9 mouse cellular contexts compared by ENCODE assay signal in genomic region chr8:117379131-117379530, GRCm38 (mm10).
DNase-seq lines count a peak whose midpoint lies in the region; TF ChIP-seq lines count a peak whose summit lies in the region.
"Had no signal": no experiment of that assay in that cellular context is flagged by ENCODE, and none has a peak within 500 bp of the region (broad histone marks: within the 10 kb centered on the region; RNA-seq: fewer than 3 reads in every experiment).

No protein-coding gene starts in this region.

- H3K4me3 ChIP-seq in embryonic facial prominence, embryonic 10.5 days, result no peak overlapping the region
- no peak overlapping the region for H3K4me3 ChIP-seq in heart, adult 2 months
- no peak overlapping the region for H3K4me3 ChIP-seq in limb, embryonic 10.5 days
- H3K4me3 ChIP-seq in myocyte, result no peak overlapping the region
- H3K4me3 ChIP-seq: neural tube, embryonic 12.5 days had no signal

- peak overlapping the region; percentile 45 for H3K4me2 ChIP-seq in myocyte (ENCODE audit: low read depth)
- H3K4me2 ChIP-seq: neural tube, embryonic 12.5 days had no signal

- no peak for TF ChIP-seq EP300 in heart, adult 2 months (IDR thresholded peaks at IDR 0.05; ENCODE audit: insufficient read depth, low read depth, low read length)

- H3K9ac ChIP-seq in heart, adult 2 months (ENCODE audit: low read depth, low read length), result no peak overlapping the region
- H3K9ac ChIP-seq: neural tube, embryonic 12.5 days had no signal

- WGBS in embryonic facial prominence, embryonic 10.5 days, result 60% methylated on average over 10 of the region's 10 CpGs
- WGBS in heart, adult 2 months, result 42% methylated on average over 10 of the region's 10 CpGs
- WGBS in limb, embryonic 10.5 days, result 62% methylated on average over 10 of the region's 10 CpGs

- TF ChIP-seq POLR2A in heart, adult 2 months (IDR thresholded peaks at IDR 0.05; ENCODE audit: insufficient read depth, low read depth, low read length), result no peak
- TF ChIP-seq POLR2A in myocyte (IDR thresholded peaks at IDR 0.05; ENCODE audit: insufficient read length, low read depth), result no peak

- H3K79me2 ChIP-seq in heart, adult 2 months (replicated peaks; ENCODE audit: control insufficient read depth, insufficient read depth, low read length), result peaks cover 4% of the 10 kb centered on the region; the same call in 1 of the 2 replicates
- H3K79me2 ChIP-seq in myocyte (ENCODE audit: control insufficient read depth, insufficient read depth), result no peaks in the 10 kb centered on the region

- H3K9me3 ChIP-seq in embryonic facial prominence, embryonic 10.5 days, result peaks cover under 1% of the 10 kb centered on the region; the same call in 1 of the 2 replicates
- H3K9me3 ChIP-seq in limb, embryonic 10.5 days (replicated peaks), result no peaks in the 10 kb centered on the region

- H3K27ac ChIP-seq in embryonic facial prominence, embryonic 10.5 days (replicated peaks), result no peak overlapping the region
- peak overlapping the region; percentile 9; the same call in 1 of the 2 replicates for H3K27ac ChIP-seq in heart, adult 2 months
- 0 out of 2 replicates have a peak overlapping the region, but pooled peaks have one; percentile 15 for H3K27ac ChIP-seq in limb, embryonic 10.5 days

- peak; percentile 81 for TF ChIP-seq CTCF in heart, adult 2 months (IDR thresholded peaks at IDR 0.05)

- peaks cover 47% of the 10 kb centered on the region for H3K36me3 ChIP-seq in embryonic facial prominence, embryonic 10.5 days (replicated peaks)
- no peaks in the 10 kb centered on the region for H3K36me3 ChIP-seq in heart, adult 2 months (ENCODE audit: control insufficient read depth, insufficient read depth, low read length)
- H3K36me3 ChIP-seq in limb, embryonic 10.5 days, result peaks cover 34% of the 10 kb centered on the region
- peaks cover 3% of the 10 kb centered on the region for H3K36me3 ChIP-seq in myocyte (ENCODE audit: control insufficient read depth, insufficient read depth)

- peak; percentile 26 to 33 for DNase-seq in spleen, adult 18-20 months
- DNase-seq in spleen, adult 12 weeks (ENCODE audit: low spot score), result no peak
- peak; percentile 48 for DNase-seq in embryonic facial prominence, embryonic 10.5 days (ENCODE audit: low spot score)
- DNase-seq in heart, adult 2 months, result peak; percentile 78
- DNase-seq in kidney, adult 9 months, result peak; percentile 66
- DNase-seq in limb, embryonic 10.5 days (ENCODE audit: low spot score), result peak; percentile 41
- peak; percentile 17 to 27 for DNase-seq in thymus, postnatal 36 days

- intact Hi-C loops in heart, adult 2 months (cut with DNase I), result loop anchor here (1.0 to 5.0 kb wide), 4 partner anchors 16 to 155 kb away; no protein-coding TSS in a partner anchor

- peaks cover 22% of the 10 kb centered on the region for H3K4me1 ChIP-seq in embryonic facial prominence, embryonic 10.5 days
- peaks cover 25% of the 10 kb centered on the region for H3K4me1 ChIP-seq in heart, adult 2 months (ENCODE audit: control insufficient read depth, insufficient read depth, low read length)
- peaks cover 15% of the 10 kb centered on the region; the same call in 1 of the 2 replicates for H3K4me1 ChIP-seq in limb, embryonic 10.5 days

- H3ac ChIP-seq in myocyte (ENCODE audit: control insufficient read depth, insufficient read length), result no peak overlapping the region

- H3K27me3 ChIP-seq in embryonic facial prominence, embryonic 10.5 days (replicated peaks; ENCODE audit: low read depth, poor library complexity, severe bottlenecking), result no peaks in the 10 kb centered on the region
- no peaks in the 10 kb centered on the region for H3K27me3 ChIP-seq in heart, adult 2 months (ENCODE audit: control insufficient read depth, insufficient read depth, low read length)
- no peaks in the 10 kb centered on the region for H3K27me3 ChIP-seq in limb, embryonic 10.5 days (ENCODE audit: low read depth, poor library complexity, severe bottlenecking)
- no peaks in the 10 kb centered on the region for H3K27me3 ChIP-seq in myocyte (ENCODE audit: control insufficient read depth, insufficient read depth, insufficient read length)
- H3K27me3 ChIP-seq: neural tube, embryonic 12.5 days had no signal

TF ChIP-seq in myocyte, 11 proteins besides CTCF, POLR2A, EP300 and RAD21:
- no peak for TF ChIP-seq SRF (IDR thresholded peaks at IDR 0.05; ENCODE audit: control insufficient read depth, insufficient read length, low read depth)
- TF ChIP-seq POLR2AphosphoS2 (IDR thresholded peaks at IDR 0.05; ENCODE audit: insufficient read length, low read depth), result no peak
- no peak for TF ChIP-seq MYOG (IDR thresholded peaks at IDR 0.05; ENCODE audit: control insufficient read depth in 1 of 3, insufficient read depth in 1 of 3, insufficient read length in 2 of 3, low read depth in 2 of 3)
- TF ChIP-seq CEBPB (IDR thresholded peaks at IDR 0.05; ENCODE audit: insufficient read depth, poor library complexity, severe bottlenecking), result no peak
- no peak for TF ChIP-seq REST (IDR thresholded peaks at IDR 0.05; ENCODE audit: insufficient read depth, insufficient read length)
- TF ChIP-seq MAX (IDR thresholded peaks at IDR 0.05; ENCODE audit: low read depth), result no peak
- TF ChIP-seq TCF3 (IDR thresholded peaks at IDR 0.05; ENCODE audit: insufficient read length, low read depth), result no peak
- no peak for TF ChIP-seq E2F4 (IDR thresholded peaks at IDR 0.05; ENCODE audit: insufficient read depth)
- no peak for TF ChIP-seq MYOD1 (IDR thresholded peaks at IDR 0.05; ENCODE audit: control insufficient read depth in 1 of 3, insufficient read length in 2 of 3, low read depth in 2 of 3)
- no peak for TF ChIP-seq TCF12 (IDR thresholded peaks at IDR 0.05; ENCODE audit: insufficient read depth, poor library complexity, severe bottlenecking)
- TF ChIP-seq USF1 (IDR thresholded peaks at IDR 0.05; ENCODE audit: low read depth), result no peak
